Mouse (Mus musculus) brain, embryonic 14.5 days (tissue): ENCODE data around the gene Hopx. TPM values are rescaled to one million over a fixed set of nuclear protein-coding genes. Genes with fewer than 3 reads are reported as not detected.

ENCODE experiments used
- DNase-seq: peaks from one replicate; pipeline ENCODE4 v3.0.0-alpha.2; 2011; ENCODE audit warnings: low read depth
- CTCF ChIP-seq: fragments of 200-500 bp; IDR thresholded peaks from 2 replicates; pipeline ENCODE4 v1.5.1; 2012; ENCODE audit warnings: inconsistent platforms, mild to moderate bottlenecking, moderate library complexity, borderline replicate concordance; ENCODE audit not compliant: insufficient read depth, insufficient read length; ENCODE audit errors: extremely low read depth
- POLR2A ChIP-seq: fragments of 200-500 bp; IDR thresholded peaks from 2 replicates; pipeline ENCODE4 v1.6.1; 2012; ENCODE audit warnings: mild to moderate bottlenecking, inconsistent platforms, borderline replicate concordance; ENCODE audit not compliant: poor library complexity, insufficient read depth, insufficient read length, severe bottlenecking; ENCODE audit errors: extremely low read depth
- polyA plus RNA-seq: library from polyadenylated mRNA; depleted of rRNA; stranded (reverse); fragments of >200 nt; gene quantifications from 2 replicates; pipeline ENCODE4 v1.2.3, GENCODE M21; 2012; rRNA removed

Gene Hopx
- 22.5 and 28.1 TPM in 2 replicates for polyA plus RNA-seq

DNA sequence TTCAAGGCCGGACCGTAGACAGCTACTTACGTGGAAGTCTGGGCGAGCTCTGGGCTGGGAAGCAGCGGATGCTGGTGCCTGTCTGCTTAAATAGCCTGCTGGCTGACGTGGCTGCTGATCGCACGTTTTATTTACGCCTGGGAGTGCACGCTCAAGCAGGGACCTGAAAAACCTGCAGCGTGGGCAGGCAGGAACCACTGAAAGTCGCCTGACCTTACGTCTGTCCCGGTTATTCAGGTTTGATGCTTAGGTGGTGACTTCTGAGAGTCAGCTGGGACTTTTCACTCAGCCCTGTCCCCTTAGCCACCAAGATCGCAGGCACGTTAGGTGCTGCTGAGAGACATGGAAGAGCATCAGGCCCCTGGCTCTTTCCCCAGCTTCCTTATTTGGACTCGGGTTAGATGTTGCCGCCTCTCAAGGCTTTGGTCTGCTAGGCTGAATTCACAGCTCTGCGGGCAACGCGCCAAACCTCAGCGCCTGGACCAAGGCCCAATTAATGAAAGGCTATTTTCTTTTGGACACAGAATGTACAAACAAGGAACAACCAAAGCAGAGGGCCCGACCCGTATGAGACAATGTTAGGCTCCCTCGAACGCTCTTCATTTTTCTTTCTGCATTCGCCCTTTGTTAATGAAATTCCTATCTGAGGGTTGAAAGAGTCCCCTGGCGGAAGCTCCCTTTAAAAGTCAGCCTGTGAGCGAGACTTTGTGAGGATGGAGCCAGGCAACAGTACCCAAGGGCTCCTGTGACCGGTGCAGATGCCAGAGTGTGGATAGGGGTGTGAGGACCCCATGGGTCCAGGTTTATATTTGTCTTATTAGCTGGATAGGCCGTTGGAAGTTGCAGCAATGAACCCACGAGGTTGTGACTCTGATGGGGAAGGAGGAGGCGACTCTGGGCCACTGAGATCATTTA, at the start of gene Hopx:
Gene Hopx, minus strand, starts transcription at position 305 of the 915 bp plus-strand sequence.
- peak; percentile 91 for DNase-seq
- TF ChIP-seq CTCF: no peak
- TF ChIP-seq POLR2A: no peak

- DNase-seq: no peak
- no peak for TF ChIP-seq POLR2A
- no peak for TF ChIP-seq CTCF
Measured at GRCm38 (mm10) chr5:77163597-77163996, 48.7 kb upstream of the Hopx start.

GRCm38 (mm10) chr5:77162566-77162965, 47.6 kb upstream of the Hopx start:
- DNase-seq: no peak
- no peak for TF ChIP-seq POLR2A
- TF ChIP-seq CTCF: no peak

GRCm38 (mm10) chr5:77157777-77158540, 43.0 kb upstream of the Hopx start:
- no peak for TF ChIP-seq POLR2A
- TF ChIP-seq CTCF: no peak
- DNase-seq: peak; percentile 28

DNA sequence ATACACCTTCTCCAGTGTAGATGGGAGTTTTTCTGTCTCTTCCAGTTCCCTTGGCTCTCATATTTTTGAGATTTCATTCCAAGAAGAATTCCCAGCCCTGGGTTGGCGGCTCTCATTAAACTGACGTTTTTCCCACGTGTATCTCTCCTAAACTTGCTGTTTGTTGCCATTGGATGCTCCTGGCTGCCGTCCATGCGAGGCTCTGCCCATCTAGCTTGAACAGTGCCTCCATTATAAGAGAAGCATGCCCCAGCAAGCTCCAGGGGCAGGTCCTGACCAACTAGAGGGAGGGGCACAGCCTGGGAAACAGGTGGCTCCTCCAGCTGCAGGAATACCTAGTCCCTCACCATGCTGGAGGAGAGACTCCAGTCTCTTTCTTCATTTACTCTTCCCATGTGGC, 42.0 kb upstream of the Hopx start:
- DNase-seq: peak; percentile 72
- TF ChIP-seq CTCF (no peak), POLR2A (no peak)

- no peak for DNase-seq
- no peak for TF ChIP-seq POLR2A
- no peak for TF ChIP-seq CTCF
Measured at GRCm38 (mm10) chr5:77155526-77155925, 40.6 kb upstream of the Hopx start.

- no peak for DNase-seq
- TF ChIP-seq POLR2A (no peak), CTCF (no peak)
Measured at GRCm38 (mm10) chr5:77154812-77155211, 39.9 kb upstream of the Hopx start.

- TF ChIP-seq CTCF (no peak), POLR2A (no peak)
- no peak for DNase-seq
Measured at GRCm38 (mm10) chr5:77151738-77152137, 36.8 kb upstream of the Hopx start.

- TF ChIP-seq CTCF: no peak
- no peak for TF ChIP-seq POLR2A
- DNase-seq: no peak
Measured at GRCm38 (mm10) chr5:77151075-77151474, 36.2 kb upstream of the Hopx start.

GRCm38 (mm10) chr5:77148021-77148621, 33.2 kb upstream of the Hopx start:
- DNase-seq: no peak
- no peak for TF ChIP-seq POLR2A
- no peak for TF ChIP-seq CTCF

DNA sequence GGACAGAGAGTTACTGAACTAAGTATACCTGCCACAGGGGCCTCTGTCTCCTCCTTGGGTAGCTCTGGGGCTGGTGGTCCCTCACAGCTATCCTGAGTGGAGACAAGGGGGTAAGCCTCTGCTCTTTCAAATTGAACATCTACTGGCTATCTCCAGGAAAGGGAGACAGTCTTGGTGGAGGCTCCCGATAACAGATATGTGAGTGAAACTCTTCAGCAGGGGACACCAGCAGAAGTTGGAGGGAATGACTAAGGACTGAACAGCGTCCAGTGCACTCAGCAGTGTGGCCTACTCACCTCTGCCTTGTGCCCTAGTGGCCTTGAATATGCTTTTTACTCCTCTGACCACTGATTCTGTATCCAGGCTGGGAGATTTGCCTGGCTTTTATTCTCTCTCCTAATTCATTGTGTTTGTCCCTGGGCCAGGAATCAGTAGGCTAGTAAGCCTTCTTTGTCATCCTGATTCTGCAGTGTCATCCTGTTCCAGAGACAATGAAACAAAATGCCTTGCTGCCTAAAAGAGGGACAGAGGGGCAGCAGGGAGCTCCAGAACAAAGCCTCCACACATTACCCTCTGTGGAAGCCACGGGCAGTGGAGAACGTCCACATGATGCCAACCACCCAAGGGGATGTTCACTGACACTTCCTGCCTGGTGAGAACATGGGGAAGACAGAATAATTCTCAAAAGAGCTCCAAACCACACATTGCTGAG, 31.7 kb upstream of the Hopx start:
- TF ChIP-seq POLR2A (no peak), CTCF (no peak)

DNA sequence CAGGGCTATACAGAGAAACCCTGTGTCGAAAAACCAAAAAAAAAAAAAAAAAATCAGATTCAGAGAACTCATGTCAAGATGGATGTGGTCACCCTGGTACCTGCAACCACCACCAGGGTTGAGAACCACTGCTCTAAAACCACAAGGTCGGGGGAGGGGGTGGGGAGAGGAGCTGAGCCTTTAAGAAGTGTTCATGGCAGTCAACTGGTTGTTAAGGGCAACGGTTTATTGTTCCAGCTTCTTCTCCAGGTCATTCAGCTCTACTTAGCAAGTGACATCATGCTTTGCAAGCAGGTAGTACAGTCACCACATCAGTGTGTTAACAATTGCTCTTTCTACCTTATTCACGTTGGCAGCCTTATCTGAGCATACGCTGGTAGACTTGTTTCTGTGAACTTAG, 29.7 kb upstream of the Hopx start:
- DNase-seq: no peak
- TF ChIP-seq CTCF: no peak
- TF ChIP-seq POLR2A: no peak

More for the DNA sequence above, 31.7 kb upstream of the Hopx start:
- no peak for DNase-seq

- TF ChIP-seq POLR2A (no peak), CTCF (no peak)
- DNase-seq: no peak
Measured at GRCm38 (mm10) chr5:77143076-77143475, 28.2 kb upstream of the Hopx start.

GRCm38 (mm10) chr5:77141336-77141735, 26.4 kb upstream of the Hopx start:
- TF ChIP-seq POLR2A: no peak
- no peak for TF ChIP-seq CTCF
- DNase-seq: no peak
